Mouse (Mus musculus) hindbrain, postnatal 0 days (tissue): ENCODE results near the gene Palld. TPM values are rescaled to one million over a fixed set of nuclear protein-coding genes. Genes with fewer than 3 reads are reported as not detected.

Experiments used
- ATAC-seq: fragments of 200-750 bp; cut with Nextera tagmentation; 2 replicates; pipeline ENCODE4 v1.8.0; 2017; ENCODE audit warnings: mild to moderate bottlenecking, moderate TSS enrichment, moderate library complexity
- DNase-seq: peaks from one replicate; pipeline ENCODE4 v3.0.0-alpha.2; 2015; ENCODE audit warnings: low spot score
- H3K27ac ChIP-seq: fragments of 300-500 bp; sonication (generic); 2 replicates; pipeline ENCODE4 v1.5.1; 2014; ENCODE audit warnings: mild to moderate bottlenecking
- H3K27me3 ChIP-seq: fragments of 300-500 bp; sonication (generic); 2 replicates; pipeline ENCODE4 v1.6.1; 2014; ENCODE audit warnings: low read length, mixed read lengths; ENCODE audit not compliant: insufficient read depth
- H3K36me3 ChIP-seq: fragments of 300-500 bp; sonication (generic); 2 replicates; pipeline ENCODE4 v1.6.1; 2014; ENCODE audit warnings: low read length, mixed read lengths; ENCODE audit not compliant: insufficient read depth
- H3K4me1 ChIP-seq: fragments of 300-500 bp; sonication (generic); 2 replicates; pipeline ENCODE4 v1.6.1; 2014; ENCODE audit warnings: antibody characterized with exemption, low read length, mixed read lengths; ENCODE audit not compliant: insufficient read depth
- H3K4me2 ChIP-seq: fragments of 300-500 bp; sonication (generic); 2 replicates; pipeline ENCODE4 v1.6.1; 2014; ENCODE audit warnings: low read depth, mild to moderate bottlenecking, low read length, moderate library complexity, mixed read lengths
- H3K4me3 ChIP-seq: fragments of 300-500 bp; sonication (generic); 2 replicates; pipeline ENCODE4 v1.5.1; 2014; ENCODE audit warnings: low read length
- H3K9ac ChIP-seq: fragments of 300-500 bp; sonication (generic); replicated peaks from 2 replicates; pipeline ENCODE4 v1.6.1; 2014; ENCODE audit warnings: mild to moderate bottlenecking, low read length, moderate library complexity, mixed read lengths
- H3K9me3 ChIP-seq: fragments of 300-500 bp; sonication (generic); 2 replicates; pipeline ENCODE4 v1.6.1; 2016; ENCODE audit warnings: low read length, mixed read lengths
- CTCF ChIP-seq: IDR thresholded peaks from 2 replicates; pipeline ENCODE4 v1.5.1; 2016; ENCODE audit warnings: antibody characterized with exemption, control low read depth, low read depth
- WGBS: fragments of 180-500 bp; shearing (Covaris S2); extraction: QIAGEN DNeasy Blood & Tissue Kit; methylation state at CpG from one replicate; pipeline ENCODE4 v1.1.7; 2014; 5-methylcytosine and 5-hydroxymethylcytosine counted together
- polyA plus RNA-seq: library from polyadenylated mRNA; unstranded; fragments of >200 nt; fragmentation: Nextera tagmentation; extraction: Ambion mirVana; gene quantifications from 2 replicates; pipeline ENCODE4 v1.2.1, GENCODE M21; 2015
- total RNA-seq: library from RNA; depleted of rRNA; stranded (reverse); fragments of >200 nt; gene quantifications from 2 replicates; pipeline ENCODE4 v1.2.3, GENCODE M21; 2014

The Palld gene
- total and polyA plus RNA-seq, 2 experiments from 2014 or later = 3.5 to 14.0 TPM

GRCm38 (mm10) chr8:61682902-61683301 is 219.6 kb downstream of the Palld start:
- TF ChIP-seq CTCF = no peak
- H3K4me1 ChIP-seq = no peaks in the 10 kb centered on the region
- no peak overlapping the region for H3K4me3 ChIP-seq
- ATAC-seq (no peak), DNase-seq (no peak)
- WGBS = 88% methylated on average over 2 of the region's 2 CpGs
- no peak overlapping the region for H3K27ac ChIP-seq
- H3K4me2 ChIP-seq = no peak overlapping the region
- H3K9ac ChIP-seq = no peak overlapping the region
- no peaks in the 10 kb centered on the region for H3K27me3 ChIP-seq
- H3K9me3 ChIP-seq = no peaks in the 10 kb centered on the region
- H3K36me3 ChIP-seq = no peaks in the 10 kb centered on the region

GRCm38 (mm10) chr8:61681217-61681616 is 221.3 kb downstream of the Palld start:
- Histone ChIP-seq H3K4me1 (no peaks in the 10 kb centered on the region), H3K9ac (no peak overlapping the region), H3K27ac (no peak overlapping the region), H3K4me3 (no peak overlapping the region), H3K4me2 (no peak overlapping the region), H3K9me3 (no peaks in the 10 kb centered on the region), H3K27me3 (no peaks in the 10 kb centered on the region), H3K36me3 (no peaks in the 10 kb centered on the region)
- no peak for DNase-seq
- no peak for TF ChIP-seq CTCF
- 90% methylated on average over 3 of the region's 3 CpGs for WGBS
- ATAC-seq = no peak

GRCm38 (mm10) chr8:61677227-61677626 is 225.3 kb downstream of the Palld start:
- ATAC-seq (no peak), DNase-seq (no peak)
- no peak for TF ChIP-seq CTCF
- Histone ChIP-seq H3K9me3 (no peaks in the 10 kb centered on the region), H3K4me3 (no peak overlapping the region), H3K27me3 (no peaks in the 10 kb centered on the region), H3K9ac (no peak overlapping the region), H3K27ac (no peak overlapping the region), H3K4me1 (no peaks in the 10 kb centered on the region), H3K4me2 (no peak overlapping the region), H3K36me3 (no peaks in the 10 kb centered on the region)
- 81% methylated on average over 5 of the region's 5 CpGs for WGBS

GRCm38 (mm10) chr8:61671151-61671550 is 231.3 kb downstream of the Palld start:
- no peak overlapping the region for H3K4me2 ChIP-seq
- H3K9me3 ChIP-seq = no peaks in the 10 kb centered on the region
- no peak overlapping the region for H3K9ac ChIP-seq
- ATAC-seq (no peak), DNase-seq (no peak)
- no peak for TF ChIP-seq CTCF
- no peak overlapping the region for H3K4me3 ChIP-seq
- H3K4me1 ChIP-seq = no peaks in the 10 kb centered on the region
- H3K27me3 ChIP-seq = no peaks in the 10 kb centered on the region
- H3K27ac ChIP-seq = no peak overlapping the region
- no peaks in the 10 kb centered on the region for H3K36me3 ChIP-seq

GRCm38 (mm10) chr8:61670376-61670775 is 232.1 kb downstream of the Palld start:
- Histone ChIP-seq H3K4me2 (no peak overlapping the region), H3K36me3 (no peaks in the 10 kb centered on the region), H3K27me3 (no peaks in the 10 kb centered on the region), H3K27ac (no peak overlapping the region), H3K4me1 (no peaks in the 10 kb centered on the region), H3K9me3 (no peaks in the 10 kb centered on the region), H3K4me3 (no peak overlapping the region), H3K9ac (no peak overlapping the region)
- TF ChIP-seq CTCF = no peak
- 50% methylated on average over 4 of the region's 4 CpGs for WGBS
- no peak for ATAC-seq
- DNase-seq = no peak

DNA sequence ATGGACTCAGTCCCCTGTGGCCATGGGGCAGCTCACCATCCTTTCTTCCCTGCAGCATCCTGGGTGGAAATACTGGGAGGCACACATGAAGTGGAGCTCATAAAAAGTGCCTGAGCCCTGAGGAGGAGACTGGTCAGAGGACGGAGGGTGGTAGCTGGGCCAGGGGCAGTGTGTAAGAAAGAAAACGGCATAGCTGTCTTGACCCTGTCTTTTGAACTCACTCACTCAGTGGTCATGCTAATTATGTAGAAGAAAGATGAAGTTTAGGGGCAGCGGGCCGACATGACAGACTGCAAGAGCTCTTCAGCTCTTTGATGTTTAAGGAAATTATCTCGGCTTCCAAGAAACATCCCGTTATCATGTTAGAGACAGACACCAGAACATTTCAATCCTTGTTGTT is 235.6 kb downstream of the Palld start:
- H3K9me3 ChIP-seq = no peaks in the 10 kb centered on the region
- no peak overlapping the region for H3K4me3 ChIP-seq
- no peaks in the 10 kb centered on the region for H3K27me3 ChIP-seq
- no peak overlapping the region for H3K4me2 ChIP-seq
- H3K36me3 ChIP-seq = no peaks in the 10 kb centered on the region
- no peaks in the 10 kb centered on the region for H3K4me1 ChIP-seq
- whole genome bisulfite sequencing = 13% methylated on average over 6 of the region's 6 CpGs
- H3K27ac ChIP-seq = no peak overlapping the region
- TF ChIP-seq CTCF = no peak
- H3K9ac ChIP-seq = no peak overlapping the region
- DNase-seq (no peak), ATAC-seq (no peak)

- Histone ChIP-seq H3K9ac (no peak overlapping the region), H3K4me2 (no peak overlapping the region), H3K27ac (no peak overlapping the region), H3K36me3 (no peaks in the 10 kb centered on the region), H3K9me3 (no peaks in the 10 kb centered on the region), H3K4me1 (no peaks in the 10 kb centered on the region), H3K27me3 (no peaks in the 10 kb centered on the region), H3K4me3 (no peak overlapping the region)
- no peak for ATAC-seq
- DNase-seq = no peak
- WGBS = 62% methylated on average over 8 of the region's 8 CpGs
- no peak for TF ChIP-seq CTCF
Measured at GRCm38 (mm10) chr8:61665021-61665420, 237.5 kb downstream of the Palld start.
